Mouse (Mus musculus): ENCODE data around the gene Smco2. TPM values are rescaled to one million over a fixed set of nuclear protein-coding genes. Genes with fewer than 3 reads are reported as not detected.

Smco2 gene
- total and polyA plus RNA-seq, 3 experiments = not detected

- DNase-seq (ENCODE audit: low read depth, low spot score) = no peak
- Histone ChIP-seq H3K27ac (ENCODE audit: control insufficient read depth, low read depth, low read length) (no peak overlapping the region), H3K4me1 (ENCODE audit: control insufficient read depth in 1 of 2, insufficient read depth in 2 of 2, low read length in 2 of 2) (peaks cover 15 to 21% of the 10 kb centered on the region in 2 experiments), H3K27me3 (ENCODE audit: control insufficient read depth in 1 of 2, insufficient read depth in 2 of 2, low read length in 2 of 2) (no peaks in the 10 kb centered on the region), H3K9me3 (replicated peaks; ENCODE audit: insufficient read depth, low read length) (no peaks in the 10 kb centered on the region), H3K4me3 (ENCODE audit: control insufficient read depth in 1 of 2, insufficient read depth in 1 of 2, low read depth in 2 of 2, low read length in 2 of 2) (no peak overlapping the region), H3K79me2 (ENCODE audit: control insufficient read depth, insufficient read depth, low read length, poor library complexity) (no peaks in the 10 kb centered on the region), H3K36me3 (ENCODE audit: control insufficient read depth in 1 of 2, insufficient read depth in 2 of 2, low read length in 2 of 2) (peaks cover 0 to 7% of the 10 kb centered on the region in 2 experiments; a peak in 2 of 4 replicates), H3K9ac (ENCODE audit: control insufficient read depth, low read depth, low read length, poor library complexity, severe bottlenecking) (no peak overlapping the region)
- TF ChIP-seq UBTF (IDR thresholded peaks at IDR 0.05; ENCODE audit: borderline replicate concordance, insufficient read depth, low read depth, low read length) (no peak), ZMIZ1 (IDR thresholded peaks at IDR 0.05; ENCODE audit: low read depth, low read length) (no peak), USF1 (IDR thresholded peaks at IDR 0.05; ENCODE audit: low read depth, low read length) (no peak), CHD1 (IDR thresholded peaks at IDR 0.05; ENCODE audit: low read depth, low read length) (no peak), USF2 (IDR thresholded peaks at IDR 0.05; ENCODE audit: borderline replicate concordance in 1 of 2, insufficient read depth in 1 of 2, low read depth in 1 of 2, low read length in 2 of 2) (no peak)
These were observed 11.0 kb upstream of the Smco2 start for GRCm38 (mm10) chr6:146838863-146839262.

DNA sequence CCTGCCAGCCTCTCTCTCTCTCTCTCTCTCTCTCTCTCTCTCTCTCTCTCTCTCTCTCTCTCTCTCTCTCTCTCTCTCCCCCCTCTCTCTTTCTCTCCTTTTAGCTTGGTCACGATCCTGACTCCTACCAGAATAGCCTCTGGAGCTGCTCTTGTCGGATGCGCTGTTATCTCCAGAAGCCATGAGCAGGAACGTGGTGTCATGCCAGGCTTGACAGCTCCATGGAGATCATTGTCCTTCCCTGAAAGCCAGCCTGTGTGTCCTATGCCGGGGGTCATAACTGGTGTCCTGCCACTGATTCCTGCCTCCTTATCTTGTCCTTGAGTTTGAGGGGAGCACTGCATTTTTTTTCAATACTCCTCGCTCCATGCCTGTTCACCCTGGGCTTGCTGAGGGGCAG, 5.0 kb upstream of the Smco2 start:
- Histone ChIP-seq H3K27me3 (ENCODE audit: control insufficient read depth in 1 of 2, insufficient read depth in 2 of 2, low read length in 2 of 2) (no peaks in the 10 kb centered on the region), H3K79me2 (ENCODE audit: control insufficient read depth, insufficient read depth, low read length, poor library complexity) (no peaks in the 10 kb centered on the region), H3K9me3 (replicated peaks; ENCODE audit: insufficient read depth, low read length) (no peaks in the 10 kb centered on the region), H3K27ac (ENCODE audit: control insufficient read depth, low read depth, low read length) (no peak overlapping the region), H3K36me3 (ENCODE audit: control insufficient read depth in 1 of 2, insufficient read depth in 2 of 2, low read length in 2 of 2) (peaks cover 0 to 22% of the 10 kb centered on the region in 2 experiments; a peak in 2 of 4 replicates), H3K9ac (ENCODE audit: control insufficient read depth, low read depth, low read length, poor library complexity, severe bottlenecking) (no peak overlapping the region), H3K4me3 (ENCODE audit: control insufficient read depth in 1 of 2, insufficient read depth in 1 of 2, low read depth in 2 of 2, low read length in 2 of 2) (no peak overlapping the region), H3K4me1 (ENCODE audit: control insufficient read depth in 1 of 2, insufficient read depth in 2 of 2, low read length in 2 of 2) (peaks cover 29 to 44% of the 10 kb centered on the region in 2 experiments)
- TF ChIP-seq GABPA (IDR thresholded peaks at IDR 0.05; ENCODE audit: low read depth, low read length) = no peak
- no peak for TF ChIP-seq MEF2A (IDR thresholded peaks at IDR 0.05; ENCODE audit: extremely low read depth, insufficient replicate concordance, low read depth, low read length, poor library complexity, severe bottlenecking)
- no peak for TF ChIP-seq SMC3 (IDR thresholded peaks at IDR 0.05; ENCODE audit: low read depth, low read length)
- TF ChIP-seq USF1 (IDR thresholded peaks at IDR 0.05; ENCODE audit: low read depth, low read length) = no peak
- no peak for TF ChIP-seq MYC (IDR thresholded peaks at IDR 0.05; ENCODE audit: low read depth, low read length)
- no peak for TF ChIP-seq ELF1 (IDR thresholded peaks at IDR 0.05; ENCODE audit: low read depth, low read length)
- TF ChIP-seq BHLHE40 (IDR thresholded peaks at IDR 0.05; ENCODE audit: borderline replicate concordance, low read depth, low read length) = no peak
- DNase-seq (ENCODE audit: low read depth, low spot score) = no peak

DNA sequence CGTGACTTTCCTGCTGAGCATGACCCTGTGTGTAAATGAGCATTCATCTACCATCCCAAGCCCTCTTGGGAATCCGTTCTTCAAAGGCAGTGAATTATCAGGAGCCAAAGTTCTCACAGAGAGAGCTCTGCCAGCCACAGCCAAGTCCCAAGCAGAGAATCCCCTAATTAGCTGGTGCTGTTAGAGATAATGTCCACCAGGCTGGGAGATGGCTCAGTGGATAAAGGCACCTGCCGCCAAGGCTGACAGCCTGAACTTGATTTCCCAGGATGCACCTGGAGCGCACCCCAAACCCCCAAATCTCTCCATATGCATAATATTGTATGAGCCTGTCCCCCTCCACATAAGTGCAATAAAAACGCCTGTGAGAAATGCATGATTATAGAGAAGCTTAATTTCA, 4.6 kb upstream of the Smco2 start:
- Histone ChIP-seq H3K27ac (ENCODE audit: control insufficient read depth, low read depth, low read length) (no peak overlapping the region; the same call in 1 of the 2 replicates), H3K4me3 (ENCODE audit: control insufficient read depth in 1 of 2, insufficient read depth in 1 of 2, low read depth in 2 of 2, low read length in 2 of 2) (no peak overlapping the region), H3K27me3 (ENCODE audit: control insufficient read depth in 1 of 2, insufficient read depth in 2 of 2, low read length in 2 of 2) (no peaks in the 10 kb centered on the region), H3K79me2 (ENCODE audit: control insufficient read depth, insufficient read depth, low read length, poor library complexity) (no peaks in the 10 kb centered on the region), H3K4me1 (ENCODE audit: control insufficient read depth in 1 of 2, insufficient read depth in 2 of 2, low read length in 2 of 2) (peaks cover 31 to 49% of the 10 kb centered on the region in 2 experiments), H3K9me3 (replicated peaks; ENCODE audit: insufficient read depth, low read length) (no peaks in the 10 kb centered on the region), H3K36me3 (ENCODE audit: control insufficient read depth in 1 of 2, insufficient read depth in 2 of 2, low read length in 2 of 2) (peaks cover 0 to 27% of the 10 kb centered on the region in 2 experiments; a peak in 2 of 4 replicates), H3K9ac (ENCODE audit: control insufficient read depth, low read depth, low read length, poor library complexity, severe bottlenecking) (no peak overlapping the region)
- DNase-seq (ENCODE audit: low read depth, low spot score) = no peak
- TF ChIP-seq CHD2 (IDR thresholded peaks at IDR 0.05; ENCODE audit: low read length) (no peak), RCOR1 (IDR thresholded peaks at IDR 0.05; ENCODE audit: low read depth, low read length) (0 out of 2 replicates have a peak, but pooled peaks have one; percentile 31), NRF1 (IDR thresholded peaks at IDR 0.05; ENCODE audit: insufficient read depth, low read depth, low read length, poor library complexity, severe bottlenecking) (no peak), ZKSCAN1 (IDR thresholded peaks at IDR 0.05; ENCODE audit: low read depth, low read length) (no peak), TCF12 (IDR thresholded peaks at IDR 0.05; ENCODE audit: low read depth, low read length) (peak; percentile 53; the same call in 1 of the 2 replicates), ZC3H11A (IDR thresholded peaks at IDR 0.05; ENCODE audit: low read depth, low read length) (no peak), E2F4 (IDR thresholded peaks at IDR 0.05; ENCODE audit: borderline replicate concordance, low read depth, low read length) (no peak), HCFC1 (IDR thresholded peaks at IDR 0.05; ENCODE audit: low read depth, low read length) (no peak), SIN3A (IDR thresholded peaks at IDR 0.05; ENCODE audit: low read length) (no peak)
